Mouse (Mus musculus) cerebellum, postnatal 36 days (tissue): ENCODE data around the gene Tlx2.

ENCODE experiments used
- DNase-seq, 2 experiments: peaks; one replicate each; pipeline ENCODE4 v3.0.0; 2021 to 2022; ENCODE audit warnings: mixed read lengths in 2 of 2

Gene Tlx2

DNA sequence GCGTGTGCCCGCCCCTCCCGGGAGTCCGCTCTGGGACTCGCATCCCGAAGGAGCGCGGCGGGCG, at the start of gene Tlx2:
TSS of gene Tlx2 (minus strand) at position 47 of the 64 bp plus-strand sequence.
- no peak for DNase-seq

GRCm38 (mm10) chr6:83119734-83120051, 49.6 kb upstream of the Tlx2 start:
- peak in 1 of 2 experiments; percentile 33 for DNase-seq

DNA sequence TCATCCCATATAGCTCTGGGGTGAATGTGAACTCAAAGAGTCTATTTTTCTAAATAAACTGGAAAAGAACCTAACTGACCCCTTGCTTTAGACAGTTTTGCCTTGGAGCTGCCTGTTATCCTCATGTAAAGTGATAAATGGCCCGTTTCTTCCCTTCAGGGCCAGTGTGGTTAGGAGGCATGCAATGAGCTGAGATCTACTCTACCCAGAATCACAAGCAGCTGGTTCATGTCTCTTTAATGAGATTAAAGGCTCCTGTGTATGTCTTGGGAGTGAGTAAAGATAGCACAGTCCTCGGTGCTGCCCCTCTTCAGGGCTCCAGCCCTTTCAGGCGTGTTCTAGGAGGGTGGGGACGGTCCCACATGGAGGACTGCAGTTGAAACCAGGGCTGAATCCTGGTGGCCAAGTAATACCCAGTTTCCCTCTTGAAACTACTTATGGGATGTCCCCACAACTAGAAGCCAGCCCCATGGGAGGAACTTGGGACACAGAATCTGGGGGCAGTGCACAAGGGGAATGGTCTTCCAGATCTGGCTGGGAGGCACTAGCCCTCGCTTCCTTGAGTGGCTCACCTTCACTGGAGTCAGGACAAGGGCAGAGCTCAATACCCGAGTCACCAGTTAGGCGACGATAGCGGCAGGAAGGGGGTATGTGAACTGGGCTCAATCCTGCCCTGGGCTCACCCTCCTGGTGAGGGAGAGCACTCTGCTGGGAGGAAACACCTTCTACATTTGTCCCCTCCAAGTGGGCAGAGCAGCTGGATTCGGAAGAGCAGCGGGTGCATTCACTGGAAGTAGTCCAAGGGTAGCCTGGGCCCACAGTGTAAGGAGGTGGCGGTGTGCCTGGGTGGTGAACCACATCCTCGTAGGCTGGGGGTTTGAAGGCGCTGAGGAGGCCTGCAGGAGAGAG, 49.0 kb upstream of the Tlx2 start:
- DNase-seq = no peak

DNA sequence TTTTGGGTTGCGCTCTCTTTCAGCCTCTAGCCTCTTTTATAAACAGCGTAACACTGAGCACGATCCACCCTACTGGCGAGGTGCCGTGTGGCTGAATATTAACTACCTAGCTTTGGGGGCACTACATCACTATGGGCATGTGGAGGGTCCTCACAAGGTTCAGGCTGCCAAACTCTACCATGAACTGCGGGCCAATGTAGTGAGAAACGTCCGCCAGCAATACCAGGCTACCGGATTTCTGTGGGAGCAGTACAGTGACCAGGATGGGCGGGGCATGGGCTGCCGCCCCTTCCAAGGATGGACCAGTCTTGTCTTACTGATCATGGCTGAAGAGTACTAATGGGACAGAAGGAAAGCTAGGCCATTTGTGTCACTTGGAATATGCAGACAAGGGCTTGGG, 48.3 kb upstream of the Tlx2 start:
- DNase-seq = no peak

- no peak for DNase-seq
Measured at GRCm38 (mm10) chr6:83117616-83118015, 47.5 kb upstream of the Tlx2 start.

- no peak for DNase-seq
Measured at GRCm38 (mm10) chr6:83117165-83117438, 47.0 kb upstream of the Tlx2 start.

GRCm38 (mm10) chr6:83116373-83117164, 46.5 kb upstream of the Tlx2 start:
- DNase-seq = no peak

- peak in 1 of 2 experiments; percentile 32 for DNase-seq
Measured at GRCm38 (mm10) chr6:83115682-83116372, 45.7 kb upstream of the Tlx2 start.

DNA sequence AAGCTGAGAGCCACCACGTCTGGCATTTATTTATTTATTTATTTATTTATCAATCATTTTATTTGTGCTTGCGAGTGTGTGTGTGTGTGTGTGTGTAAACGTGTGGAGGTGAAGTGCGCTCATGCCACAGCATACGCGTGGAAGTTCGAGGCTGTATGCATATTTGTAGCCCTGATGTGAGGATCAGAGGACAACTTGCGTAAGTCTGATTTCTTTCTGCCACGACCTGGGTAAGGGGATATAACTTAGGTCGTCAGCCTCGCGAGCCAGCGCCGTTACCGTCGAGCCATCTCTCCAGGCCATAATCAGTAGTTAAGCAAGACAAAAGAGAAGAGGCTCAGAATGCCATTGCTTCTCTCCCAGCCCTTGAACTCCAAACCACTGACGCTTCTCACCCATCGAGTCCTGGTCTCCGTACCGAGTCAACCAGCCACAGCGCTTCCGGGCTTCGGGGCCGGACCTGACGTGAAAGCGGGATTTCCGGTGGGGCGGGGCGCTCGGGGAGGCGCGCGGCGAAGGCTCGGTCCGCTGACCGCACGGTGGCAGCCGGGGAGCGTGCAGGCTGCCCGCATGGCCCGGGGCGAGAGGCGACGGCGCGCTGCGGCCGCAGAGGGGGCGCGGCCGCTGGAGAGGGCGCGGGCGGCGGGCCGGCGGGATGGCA, 45.0 kb upstream of the Tlx2 start, which contains the start of gene Mogs:
TSS of gene Mogs (plus strand) at position 486 of the 661 bp plus-strand sequence.
- peak; percentile 88 to 94 for DNase-seq

- DNase-seq = no peak
Measured at GRCm38 (mm10) chr6:83111510-83112136, 41.5 kb upstream of the Tlx2 start.

- DNase-seq = peak; percentile 84 to 86
Measured at GRCm38 (mm10) chr6:83108762-83109668, 38.9 kb upstream of the Tlx2 start, which contains the start of gene Mrpl53. Gene Mrpl53, plus strand, starts transcription at chr6:83109040.

- peak; percentile 66 to 75 for DNase-seq
Measured at GRCm38 (mm10) chr6:83107566-83108400, 37.7 kb upstream of the Tlx2 start.

- no peak for DNase-seq
Measured at GRCm38 (mm10) chr6:83104158-83104557, 34.1 kb upstream of the Tlx2 start.

- DNase-seq = no peak
Measured at GRCm38 (mm10) chr6:83103130-83103650, 33.1 kb upstream of the Tlx2 start.

DNA sequence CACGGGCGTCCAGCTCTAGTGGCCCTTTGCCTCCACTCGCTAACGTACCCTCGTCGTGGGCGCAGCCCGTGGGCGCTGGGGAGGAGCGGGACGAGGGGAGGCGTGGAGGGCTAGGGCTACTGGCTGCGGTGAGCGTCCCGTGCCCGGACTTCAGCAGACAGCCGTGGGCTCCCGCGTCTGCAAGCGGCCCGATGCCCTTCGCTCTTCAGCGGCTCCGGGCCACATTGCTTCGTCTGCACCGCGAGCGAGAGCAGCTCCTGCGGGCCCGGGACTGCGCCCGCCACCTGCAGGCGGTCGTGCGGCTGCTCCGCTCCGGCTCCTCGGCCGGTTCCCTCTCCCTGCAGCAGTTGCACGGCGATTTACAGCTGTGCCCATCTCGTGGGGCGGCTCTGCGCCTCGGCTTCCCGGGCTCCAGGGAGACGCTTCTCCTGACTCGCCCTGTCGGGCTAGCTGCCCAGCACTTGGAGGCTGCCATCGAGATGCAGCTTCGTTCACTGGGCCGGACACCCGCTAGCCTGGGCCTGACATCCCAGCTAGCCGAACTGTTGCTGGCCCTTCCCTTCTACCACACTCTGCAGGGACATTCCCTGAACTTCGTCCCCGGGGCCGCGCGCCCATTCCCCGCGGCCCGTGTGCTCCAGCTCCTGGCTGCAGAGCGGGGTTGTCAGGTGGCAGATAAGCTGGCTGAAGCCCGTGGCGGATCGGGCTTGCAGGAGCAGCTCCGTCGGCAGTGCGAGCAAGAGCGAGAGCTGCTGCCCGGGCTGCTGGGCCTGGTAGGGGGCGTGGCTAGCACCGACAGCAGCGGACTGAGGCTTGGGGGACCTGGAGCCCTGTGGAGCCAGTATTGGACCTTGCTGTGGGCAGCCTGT, 31.8 kb upstream of the Tlx2 start:
- peak; percentile 41 to 59 for DNase-seq

- DNase-seq = peak; percentile 90 to 94
Measured at GRCm38 (mm10) chr6:83101316-83101687, 31.2 kb upstream of the Tlx2 start, which contains the start of the genes Ccdc142 and Gm42688. Gene Ccdc142, plus strand, starts transcription at chr6:83101601. Gene Gm42688, plus strand, starts transcription at chr6:83101617.

DNA sequence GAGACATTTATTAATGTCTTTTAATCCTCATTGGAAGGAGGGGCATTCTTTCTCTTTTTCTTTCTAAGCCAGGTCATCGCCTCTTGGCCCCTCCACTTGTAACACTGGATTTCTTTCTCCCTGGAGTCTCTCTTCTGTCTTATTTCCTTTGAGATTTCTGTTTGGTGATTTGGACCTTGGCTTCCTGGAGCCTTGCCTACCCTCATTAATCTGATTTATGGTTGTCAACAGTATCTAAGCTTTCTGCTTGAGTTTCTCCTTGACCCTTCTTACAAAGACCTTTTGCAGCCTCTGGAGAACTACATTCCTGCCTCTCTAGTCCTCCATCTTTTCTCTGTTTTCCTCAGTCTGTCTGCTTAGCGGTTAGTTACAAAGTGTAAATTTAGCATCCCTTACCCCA, 28.3 kb upstream of the Tlx2 start:
- DNase-seq = no peak

DNA sequence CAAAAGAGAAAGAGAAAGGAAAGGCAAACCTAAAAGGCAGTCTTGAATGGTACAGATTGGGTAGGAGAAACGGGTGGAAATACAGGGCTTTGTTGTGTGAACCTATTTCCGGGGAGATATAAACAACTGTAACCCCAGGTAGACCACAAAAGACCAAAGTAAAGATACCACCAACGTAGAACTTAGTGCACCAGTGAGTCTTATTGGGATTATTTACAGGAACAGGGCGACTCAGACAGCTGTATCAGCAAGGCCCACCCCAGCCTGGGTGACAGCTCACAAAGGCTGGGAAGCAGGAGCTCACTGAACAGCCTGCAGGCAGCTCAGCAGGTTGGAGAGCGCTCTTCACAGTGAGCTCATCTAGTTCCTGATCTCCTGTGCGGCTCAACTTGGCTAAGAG, 25.9 kb upstream of the Tlx2 start:
- no peak for DNase-seq

- no peak for DNase-seq
Measured at GRCm38 (mm10) chr6:83092416-83093127, 22.5 kb upstream of the Tlx2 start.
